Mouse (Mus musculus) kidney, adult 8-10 months (tissue): ENCODE results near the gene Id1.

Source experiments
- DNase-seq, 2 experiments: peaks; one replicate each; pipeline ENCODE4 v3.0.0; 2022

The Id1 gene

GRCm38 (mm10) chr2:152785446-152786350 is 49.6 kb downstream of the Id1 start:
- peak; percentile 76 to 80 for DNase-seq
